Comparison of ENCODE assay signal across 12 mouse cellular contexts in the genomic region with DNA sequence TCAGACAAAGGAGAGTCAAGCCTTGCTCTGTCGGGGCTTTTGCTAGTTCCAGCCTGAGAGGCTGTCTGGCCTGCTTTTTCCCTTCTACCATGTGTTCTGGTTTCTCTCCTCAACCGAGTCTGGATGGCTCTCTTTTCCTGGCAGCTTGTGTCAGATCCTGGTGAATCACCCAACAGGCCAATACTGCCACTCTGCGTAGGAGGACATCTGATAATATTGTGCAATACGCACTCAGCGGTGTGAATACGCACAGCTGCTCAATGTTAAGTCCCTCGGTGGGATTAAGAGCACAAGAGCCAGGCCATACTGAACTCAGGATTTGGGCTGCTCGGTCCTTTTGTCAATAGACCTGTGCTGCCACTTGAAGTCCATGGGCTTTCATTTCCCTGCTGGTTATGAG. TPM values are rescaled to one million over a fixed set of nuclear protein-coding genes. Genes with fewer than 3 reads are reported as not detected.
DNase-seq lines count a peak whose midpoint lies in the region; ATAC-seq lines count a peak whose summit lies in the region.
"Had no signal": no experiment of that assay in that cellular context is flagged by ENCODE, and none has a peak within 500 bp of the region (broad histone marks: within the 10 kb centered on the region; RNA-seq: fewer than 3 reads in every experiment).

No protein-coding gene starts in this region.

- DNase-seq in cerebellum, postnatal 14 days, result peak; percentile 34 to 37
- DNase-seq in heart, adult 9 months (ENCODE audit: low spot score in 2 of 2), result peak; percentile 63 to 69
- DNase-seq in heart, postnatal 10 days, result no peak
- DNase-seq in right cerebral cortex, adult 2 months (ENCODE audit: low spot score in 2 of 2), result peak; percentile 33 to 36
- no peak for DNase-seq in right cerebral cortex, postnatal 4 days
- DNase-seq in Muller cell, postnatal 12 days (ENCODE audit: inconsistent ontology term), result no peak
- DNase-seq: liver, embryonic 13.5 days had no signal

- no peak for ATAC-seq in cerebellum, adult (ENCODE audit: insufficient number of reproducible peaks, low FRiP score, low TSS enrichment)
- ATAC-seq in activated CD4-positive, CD25-positive, alpha-beta regulatory T cell, adult 4 months, result no peak
- ATAC-seq: midbrain, embryonic 13.5 days; Patski had no signal

- intact Hi-C loops in heart, postnatal 10 days (cut with DNase I), result no loop called here

RNA-seq across cellular contexts. Expression of gene Ptgfrn, which starts 31.8 kb away (rescaled TPM):
- 10 to 100 TPM; 71.5 to 74.7 TPM for total RNA-seq in heart, postnatal 10 days (2021)
- 1 to 10 TPM; 1.1 to 1.5 TPM for polyA plus RNA-seq in activated CD4-positive, CD25-positive, alpha-beta regulatory T cell, adult 4 months (2017; shearing (Covaris generic))
- total RNA-seq: common myeloid progenitor, adult 5-6 weeks had no signal

Comparison
In these comparisons a context has a peak if more than half of its experiments do, and no peak if none do; other contexts are left out.
1. DNase-seq: peak in cerebellum, postnatal 14 days (2 of 2), heart, adult 9 months (2 of 2) and right cerebral cortex, adult 2 months (2 of 2); none in heart, postnatal 10 days (0 of 2), right cerebral cortex, postnatal 4 days (single experiment) and Muller cell, postnatal 12 days (single experiment).